Mouse (Mus musculus): ENCODE results near the gene Fuom. TPM values are rescaled to one million over a fixed set of nuclear protein-coding genes. Genes with fewer than 3 reads are reported as not detected.
"Not testable (repeated sequence)": the region's sequence is repeated elsewhere in the genome, so short reads cannot be mapped to it uniquely, and the experiment has no call there.

Gene Fuom
- 8.0 and 8.7 TPM in 2 replicates for polyA plus RNA-seq (2015; fragmentation: Nextera tagmentation; extraction: Ambion mirVana)

- Histone ChIP-seq H3K9ac (peak within 1 kb of the TSS; percentile 4), H3K4me2 (peak within 1 kb of the TSS; percentile 72), H3K27ac (replicated peaks) (no peak within 1 kb of the TSS), H3K4me1 (replicated peaks) (peaks cover 18% of the 10 kb centered on the region), H3K27me3 (no peaks in the 10 kb centered on the region), H3K36me3 (replicated peaks) (peaks cover 14% of the 10 kb centered on the region), H3K4me3 (replicated peaks) (peak within 1 kb of the TSS; percentile 46), H3K9me3 (replicated peaks) (no peaks in the 10 kb centered on the region)
- ATAC-seq (ENCODE audit: insufficient read depth) = peak; percentile 82
- WGBS (ENCODE audit: insufficient replicate concordance) = 3% methylated on average over 30 of the region's 30 CpGs
Measured at GRCm38 (mm10) chr7:140101993-140102860, at the start of gene Fuom. Gene Fuom (minus strand): TSS chr7:140102441.

GRCm38 (mm10) chr7:140144550-140144949 is 42.3 kb upstream of the Fuom start:
- no peaks in the 10 kb centered on the region for H3K9me3 ChIP-seq (replicated peaks)
- WGBS (ENCODE audit: insufficient replicate concordance) = 74% methylated on average over 4 of the region's 4 CpGs

GRCm38 (mm10) chr7:140141350-140141749 is 39.1 kb upstream of the Fuom start:
- H3K36me3 ChIP-seq (replicated peaks) = 0 out of 2 replicates have a peak, but pooled peaks cover 2% of the 10 kb centered on the region
- H3K9ac ChIP-seq = no peak overlapping the region
- ATAC-seq (ENCODE audit: insufficient read depth) = no peak
- no peak overlapping the region for H3K4me3 ChIP-seq (replicated peaks)
- 5% methylated on average over 14 of the region's 14 CpGs for WGBS (ENCODE audit: insufficient replicate concordance)
- no peaks in the 10 kb centered on the region for H3K9me3 ChIP-seq (replicated peaks)
- no peak overlapping the region for H3K4me2 ChIP-seq
- H3K4me1 ChIP-seq (replicated peaks) = peaks cover 14% of the 10 kb centered on the region
- no peak overlapping the region for H3K27ac ChIP-seq (replicated peaks)
- no peaks in the 10 kb centered on the region for H3K27me3 ChIP-seq

More at GRCm38 (mm10) chr7:140144550-140144949, 42.3 kb upstream of the Fuom start:
- Histone ChIP-seq H3K36me3 (replicated peaks) (0 out of 2 replicates have a peak, but pooled peaks cover 2% of the 10 kb centered on the region), H3K27ac (replicated peaks) (no peak overlapping the region), H3K9ac (no peak overlapping the region), H3K4me3 (replicated peaks) (no peak overlapping the region), H3K27me3 (no peaks in the 10 kb centered on the region), H3K4me2 (no peak overlapping the region), H3K4me1 (replicated peaks) (0 out of 2 replicates have a peak, but pooled peaks cover 2% of the 10 kb centered on the region)
- ATAC-seq (ENCODE audit: insufficient read depth) = no peak

DNA sequence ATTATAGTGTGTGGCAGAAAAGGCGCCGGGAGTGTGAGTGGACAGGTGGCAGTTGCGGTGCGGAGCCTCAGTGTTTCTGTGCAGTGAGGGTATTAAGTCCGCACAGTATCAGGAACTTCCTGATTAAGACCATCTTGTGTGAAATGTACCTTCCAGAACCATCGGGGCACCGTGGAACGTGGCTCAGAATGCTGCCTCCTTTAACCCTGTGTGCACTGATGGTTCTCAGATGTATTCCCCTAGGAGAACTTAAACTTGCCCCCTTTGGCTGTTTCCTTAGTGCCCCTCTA is 35.7 kb upstream of the Fuom start:
- Histone ChIP-seq H3K4me2 (peak overlapping the region; percentile 79), H3K9ac (peak overlapping the region; percentile 74), H3K36me3 (replicated peaks) (no peaks in the 10 kb centered on the region), H3K4me3 (replicated peaks) (peak overlapping the region; percentile 76), H3K27ac (replicated peaks) (peak overlapping the region; percentile 67), H3K4me1 (replicated peaks) (peaks cover 14% of the 10 kb centered on the region), H3K27me3 (no peaks in the 10 kb centered on the region), H3K9me3 (replicated peaks) (no peaks in the 10 kb centered on the region)
- 1% methylated on average over 8 of the region's 8 CpGs for WGBS (ENCODE audit: insufficient replicate concordance)
- ATAC-seq (ENCODE audit: insufficient read depth) = no peak

DNA sequence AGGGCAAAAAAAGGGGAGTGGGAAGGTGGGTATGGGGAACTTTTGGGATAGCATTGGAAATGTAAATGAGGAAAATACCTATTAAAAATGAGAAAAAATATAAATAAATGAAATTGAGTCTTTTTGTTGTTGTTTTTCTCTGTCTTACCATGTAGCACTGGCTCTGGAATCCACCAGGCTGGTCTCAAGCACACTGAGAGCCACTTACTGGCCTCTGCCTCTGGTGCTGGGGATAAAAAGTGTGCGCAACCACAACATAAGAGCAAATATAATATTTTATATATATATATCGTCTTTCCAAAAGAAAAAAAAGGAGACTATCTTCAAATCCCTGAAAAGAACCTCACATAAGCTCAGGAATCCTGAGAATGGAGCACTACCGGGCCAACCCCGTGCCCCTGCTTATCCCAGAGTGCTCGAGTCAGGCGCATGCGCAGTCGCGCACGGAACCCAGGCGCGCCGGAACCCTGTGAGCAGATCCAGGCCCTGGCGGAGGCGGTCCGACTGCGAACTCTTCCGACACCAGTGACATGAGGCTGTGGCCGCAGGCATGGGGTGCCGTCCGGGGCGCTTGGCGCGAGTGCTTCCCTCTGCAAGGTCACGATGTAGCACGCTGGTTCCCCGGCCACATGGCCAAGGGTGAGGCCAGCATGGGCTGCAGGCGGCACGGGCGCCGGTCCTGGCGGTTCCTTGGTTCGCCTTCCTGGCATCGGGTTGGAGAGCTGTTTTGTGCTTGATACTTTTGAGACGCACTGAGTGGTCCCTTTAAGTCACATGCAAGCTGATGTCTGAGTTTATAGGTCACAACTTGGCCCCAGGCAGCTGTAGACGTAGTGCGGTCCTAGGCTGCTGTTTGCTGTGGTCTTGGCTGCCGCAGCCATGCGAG is 35.1 kb upstream of the Fuom start, which contains the start of gene Mtg1:
Gene Mtg1, plus strand, starts transcription at position 430 of the 886 bp plus-strand sequence.
- peak within 1 kb of the TSS; percentile 74 for H3K9ac ChIP-seq
- H3K4me3 ChIP-seq (replicated peaks) = peak within 1 kb of the TSS; percentile 76
- no peaks in the 10 kb centered on the region for H3K36me3 ChIP-seq (replicated peaks)
- no peaks in the 10 kb centered on the region for H3K27me3 ChIP-seq
- H3K9me3 ChIP-seq (replicated peaks) = no peaks in the 10 kb centered on the region
- 2% methylated on average over 39 of the region's 39 CpGs for WGBS (ENCODE audit: insufficient replicate concordance)
- peaks cover 14% of the 10 kb centered on the region for H3K4me1 ChIP-seq (replicated peaks)
- ATAC-seq (ENCODE audit: insufficient read depth) = peak; percentile 97
- peak within 1 kb of the TSS; percentile 67 for H3K27ac ChIP-seq (replicated peaks)
- peak within 1 kb of the TSS; percentile 79 for H3K4me2 ChIP-seq

DNA sequence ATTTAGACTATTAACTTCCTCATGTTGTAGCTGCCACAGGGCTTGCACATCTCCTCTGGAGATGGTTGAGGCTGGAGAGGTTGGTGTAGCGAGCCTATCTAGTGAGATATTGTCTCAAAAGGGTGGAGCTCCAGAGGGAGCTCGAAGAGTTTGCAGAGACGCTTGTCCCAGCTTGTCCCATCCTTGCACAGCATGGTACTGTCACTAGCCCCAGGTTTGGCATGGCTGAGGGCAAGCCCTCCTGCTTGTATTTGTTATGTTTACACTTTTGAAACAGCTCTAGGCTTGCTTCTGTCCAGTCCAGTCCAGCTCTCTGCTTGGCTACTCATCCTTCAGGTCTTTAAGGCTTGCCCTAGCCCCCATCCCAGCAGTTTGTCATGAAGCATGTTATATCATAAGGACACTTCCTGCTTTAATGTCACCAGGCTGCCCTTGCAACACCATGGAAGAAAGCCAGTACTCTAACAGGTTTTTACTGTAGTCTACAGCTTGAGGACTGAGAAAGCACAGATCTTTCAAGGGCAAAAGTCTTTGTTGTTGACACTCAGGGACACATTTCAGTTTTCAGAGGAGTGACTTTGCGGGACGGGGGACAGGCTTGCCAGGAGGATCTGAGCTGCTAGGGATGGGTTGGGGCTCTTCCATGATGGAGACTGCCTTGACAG is 33.0 kb upstream of the Fuom start:
- H3K4me1 ChIP-seq (replicated peaks) = peaks cover 11% of the 10 kb centered on the region
- H3K9me3 ChIP-seq (replicated peaks) = no peaks in the 10 kb centered on the region
- H3K4me2 ChIP-seq = no peak overlapping the region
- WGBS (ENCODE audit: insufficient replicate concordance) = 59% methylated on average over 5 of the region's 5 CpGs
- H3K36me3 ChIP-seq (replicated peaks) = no peaks in the 10 kb centered on the region
- no peaks in the 10 kb centered on the region for H3K27me3 ChIP-seq
- no peak overlapping the region for H3K4me3 ChIP-seq (replicated peaks)
- ATAC-seq (ENCODE audit: insufficient read depth) = no peak
- H3K9ac ChIP-seq = no peak overlapping the region
- no peak overlapping the region for H3K27ac ChIP-seq (replicated peaks)

DNA sequence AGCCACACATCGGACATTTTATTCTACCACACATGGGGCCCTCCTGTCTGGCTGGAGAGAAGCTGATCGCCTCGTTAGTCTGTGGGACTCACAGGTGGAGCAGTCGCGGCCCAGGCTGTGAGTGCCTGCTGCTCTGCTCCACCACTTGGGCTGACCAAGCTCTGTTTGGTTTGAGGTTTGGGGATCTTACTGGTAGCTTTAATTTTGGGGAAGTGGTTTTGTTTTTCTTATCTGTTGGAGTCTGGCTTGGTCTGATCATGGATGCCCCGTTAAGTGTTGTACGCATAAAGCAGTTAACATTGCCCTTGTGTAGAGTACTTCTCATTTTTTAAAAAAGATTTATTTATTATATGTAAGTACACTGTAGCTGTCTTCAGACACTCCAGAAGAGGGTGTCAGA is 31.8 kb upstream of the Fuom start:
- H3K9ac ChIP-seq; ATAC-seq (ENCODE audit: insufficient read depth): not testable (repeated sequence)
- WGBS (ENCODE audit: insufficient replicate concordance) = 19% methylated on average over 7 of the region's 7 CpGs

GRCm38 (mm10) chr7:140132184-140132583 is 29.9 kb upstream of the Fuom start:
- not testable (repeated sequence) for ATAC-seq (ENCODE audit: insufficient read depth); H3K27ac ChIP-seq (replicated peaks); H3K4me2 ChIP-seq; H3K4me3 ChIP-seq (replicated peaks); H3K27me3 ChIP-seq; H3K4me1 ChIP-seq (replicated peaks); H3K9ac ChIP-seq; H3K9me3 ChIP-seq (replicated peaks)
- peaks cover 10% of the 10 kb centered on the region; the same call in 1 of the 2 replicates for H3K36me3 ChIP-seq (replicated peaks)
- 61% methylated on average over 7 of the region's 7 CpGs for WGBS (ENCODE audit: insufficient replicate concordance)

More for the DNA sequence above, 31.8 kb upstream of the Fuom start:
- not testable (repeated sequence) for H3K9me3 ChIP-seq (replicated peaks); H3K27me3 ChIP-seq; H3K4me3 ChIP-seq (replicated peaks); H3K4me2 ChIP-seq; H3K27ac ChIP-seq (replicated peaks)
- H3K4me1 ChIP-seq (replicated peaks) = peaks cover 11% of the 10 kb centered on the region
- H3K36me3 ChIP-seq (replicated peaks) = peaks cover 10% of the 10 kb centered on the region; the same call in 1 of the 2 replicates

GRCm38 (mm10) chr7:140127911-140128310 is 25.7 kb upstream of the Fuom start:
- ATAC-seq (ENCODE audit: insufficient read depth) = no peak
- Histone ChIP-seq H3K9me3 (replicated peaks) (no peaks in the 10 kb centered on the region), H3K4me3 (replicated peaks) (no peak overlapping the region), H3K9ac (no peak overlapping the region), H3K27me3 (no peaks in the 10 kb centered on the region), H3K36me3 (replicated peaks) (peaks cover 10% of the 10 kb centered on the region; the same call in 1 of the 2 replicates), H3K27ac (replicated peaks) (no peak overlapping the region), H3K4me2 (no peak overlapping the region), H3K4me1 (replicated peaks) (peaks cover 23% of the 10 kb centered on the region)
- 25% methylated on average over 2 of the region's 2 CpGs for WGBS (ENCODE audit: insufficient replicate concordance)

DNA sequence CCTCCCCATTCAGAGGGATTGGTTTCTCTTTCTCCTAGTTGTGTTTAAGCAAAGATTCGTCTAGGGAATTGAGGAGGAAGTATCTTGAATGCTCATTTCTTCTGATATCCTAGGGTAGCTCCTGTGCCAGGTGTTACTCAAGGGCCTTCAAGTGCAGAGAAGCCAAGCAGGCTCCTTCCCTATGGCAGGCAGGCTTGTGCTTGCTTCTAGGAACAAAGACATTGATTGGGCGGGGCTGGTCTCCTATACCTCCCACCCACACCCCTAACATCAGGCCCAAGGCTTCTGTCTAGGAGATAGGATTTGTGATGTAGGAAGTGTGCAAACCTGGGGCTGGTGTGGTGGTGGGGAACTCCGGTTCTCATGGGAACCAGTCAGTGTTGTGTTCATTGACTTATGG is 24.7 kb upstream of the Fuom start:
- WGBS (ENCODE audit: insufficient replicate concordance) = 54% methylated on average over 3 of the region's 3 CpGs
- Histone ChIP-seq H3K27me3 (no peaks in the 10 kb centered on the region), H3K27ac (replicated peaks) (no peak overlapping the region), H3K4me1 (replicated peaks) (peaks cover 29% of the 10 kb centered on the region), H3K4me2 (peak overlapping the region; percentile 10; the same call in 1 of the 2 replicates), H3K9me3 (replicated peaks) (no peaks in the 10 kb centered on the region), H3K4me3 (replicated peaks) (no peak overlapping the region), H3K36me3 (replicated peaks) (peaks cover 10% of the 10 kb centered on the region; the same call in 1 of the 2 replicates), H3K9ac (no peak overlapping the region)
- ATAC-seq (ENCODE audit: insufficient read depth) = no peak

Measured in liver, embryonic 15.5 days (tissue).